Mouse (Mus musculus): ENCODE data around the gene Fgfr2. TPM values are rescaled to one million over a fixed set of nuclear protein-coding genes. Genes with fewer than 3 reads are reported as not detected.
A peak's percentile ranks its signal among the peaks of the same experiment; 100 is the strongest.

Fgfr2 gene
- polyA plus RNA-seq, 1 experiment from 2014 or later = 121 TPM

- no peak overlapping the region for H3K9ac ChIP-seq
- no peaks in the 10 kb centered on the region for H3K9me3 ChIP-seq
- H3K27ac ChIP-seq = no peak overlapping the region
- H3K4me2 ChIP-seq (replicated peaks) = no peak overlapping the region
- H3K4me1 ChIP-seq = no peaks in the 10 kb centered on the region
- 58% methylated on average over 9 of the region's 9 CpGs for WGBS
- no peak for ATAC-seq (ENCODE audit: insufficient number of reproducible peaks, insufficient read depth, low FRiP score, low TSS enrichment)
- H3K27me3 ChIP-seq = no peaks in the 10 kb centered on the region
- no peaks in the 10 kb centered on the region for H3K36me3 ChIP-seq
- no peak overlapping the region for H3K4me3 ChIP-seq
Observed at GRCm38 (mm10) chr7:131805525-131806202, 1317.5 kb downstream of the Fgfr2 start.

GRCm38 (mm10) chr7:131800416-131801045 lies 1322.6 kb downstream of the Fgfr2 start:
- Histone ChIP-seq H3K4me3 (no peak overlapping the region), H3K36me3 (no peaks in the 10 kb centered on the region), H3K9ac (no peak overlapping the region), H3K9me3 (no peaks in the 10 kb centered on the region), H3K4me2 (replicated peaks) (no peak overlapping the region), H3K27ac (no peak overlapping the region), H3K27me3 (no peaks in the 10 kb centered on the region), H3K4me1 (no peaks in the 10 kb centered on the region)
- 35% methylated on average over 6 of the region's 6 CpGs for WGBS
- 0 out of 2 replicates have a peak, but pooled peaks have one; percentile 28 for ATAC-seq (ENCODE audit: insufficient number of reproducible peaks, insufficient read depth, low FRiP score, low TSS enrichment)

GRCm38 (mm10) chr7:131797161-131797560 lies 1326.0 kb downstream of the Fgfr2 start:
- H3K4me2 ChIP-seq (replicated peaks) = no peak overlapping the region
- no peaks in the 10 kb centered on the region for H3K27me3 ChIP-seq
- 45% methylated on average over 6 of the region's 6 CpGs for WGBS

GRCm38 (mm10) chr7:131788595-131789206 lies 1334.4 kb downstream of the Fgfr2 start:
- Histone ChIP-seq H3K9me3 (no peaks in the 10 kb centered on the region), H3K27ac (no peak overlapping the region), H3K27me3 (no peaks in the 10 kb centered on the region), H3K36me3 (no peaks in the 10 kb centered on the region), H3K4me3 (no peak overlapping the region), H3K4me1 (no peaks in the 10 kb centered on the region), H3K4me2 (replicated peaks) (no peak overlapping the region), H3K9ac (no peak overlapping the region)
- 59% methylated on average over 10 of the region's 10 CpGs for WGBS
- no peak for ATAC-seq (ENCODE audit: insufficient number of reproducible peaks, insufficient read depth, low FRiP score, low TSS enrichment)

More at GRCm38 (mm10) chr7:131797161-131797560, 1326.0 kb downstream of the Fgfr2 start:
- Histone ChIP-seq H3K4me3 (no peak overlapping the region), H3K9ac (no peak overlapping the region), H3K27ac (no peak overlapping the region), H3K4me1 (no peaks in the 10 kb centered on the region), H3K36me3 (no peaks in the 10 kb centered on the region), H3K9me3 (no peaks in the 10 kb centered on the region)
- ATAC-seq (ENCODE audit: insufficient number of reproducible peaks, insufficient read depth, low FRiP score, low TSS enrichment) = no peak

GRCm38 (mm10) chr7:131785721-131786120 lies 1337.4 kb downstream of the Fgfr2 start:
- Histone ChIP-seq H3K4me2 (replicated peaks) (no peak overlapping the region), H3K27ac (no peak overlapping the region), H3K9me3 (no peaks in the 10 kb centered on the region), H3K4me1 (no peaks in the 10 kb centered on the region), H3K27me3 (no peaks in the 10 kb centered on the region), H3K36me3 (no peaks in the 10 kb centered on the region), H3K9ac (no peak overlapping the region), H3K4me3 (no peak overlapping the region)
- ATAC-seq (ENCODE audit: insufficient number of reproducible peaks, insufficient read depth, low FRiP score, low TSS enrichment) = no peak
- 83% methylated on average over 3 of the region's 3 CpGs for WGBS

- Histone ChIP-seq H3K4me3 (no peak overlapping the region), H3K36me3 (no peaks in the 10 kb centered on the region), H3K4me1 (0 out of 2 replicates have a peak, but pooled peaks cover 4% of the 10 kb centered on the region), H3K9me3 (no peaks in the 10 kb centered on the region), H3K27me3 (peaks cover 11% of the 10 kb centered on the region; the same call in 1 of the 2 replicates), H3K27ac (no peak overlapping the region), H3K4me2 (replicated peaks) (no peak overlapping the region), H3K9ac (no peak overlapping the region)
- no peak for ATAC-seq (ENCODE audit: insufficient number of reproducible peaks, insufficient read depth, low FRiP score, low TSS enrichment)
- 53% methylated on average over 24 of the region's 24 CpGs for WGBS
Observed at GRCm38 (mm10) chr7:131778271-131778985, 1344.7 kb downstream of the Fgfr2 start.

GRCm38 (mm10) chr7:131777461-131778270 lies 1345.5 kb downstream of the Fgfr2 start:
- Histone ChIP-seq H3K27ac (no peak overlapping the region), H3K4me2 (replicated peaks) (no peak overlapping the region), H3K36me3 (no peaks in the 10 kb centered on the region), H3K27me3 (peaks cover 11% of the 10 kb centered on the region; the same call in 1 of the 2 replicates), H3K9me3 (no peaks in the 10 kb centered on the region), H3K4me1 (0 out of 2 replicates have a peak, but pooled peaks cover 4% of the 10 kb centered on the region), H3K9ac (no peak overlapping the region), H3K4me3 (no peak overlapping the region)
- ATAC-seq (ENCODE audit: insufficient number of reproducible peaks, insufficient read depth, low FRiP score, low TSS enrichment) = no peak
- WGBS = 24% methylated on average over 10 of the region's 10 CpGs

GRCm38 (mm10) chr7:131776191-131776752 lies 1346.9 kb downstream of the Fgfr2 start:
- 0 out of 2 replicates have a peak, but pooled peaks cover 4% of the 10 kb centered on the region for H3K4me1 ChIP-seq
- no peak overlapping the region for H3K27ac ChIP-seq
- no peaks in the 10 kb centered on the region for H3K36me3 ChIP-seq
- peaks cover 11% of the 10 kb centered on the region; the same call in 1 of the 2 replicates for H3K27me3 ChIP-seq
- H3K9me3 ChIP-seq = no peaks in the 10 kb centered on the region
- no peak overlapping the region for H3K4me3 ChIP-seq
- no peak overlapping the region for H3K9ac ChIP-seq
- 76% methylated on average over 16 of the region's 16 CpGs for WGBS
- ATAC-seq (ENCODE audit: insufficient number of reproducible peaks, insufficient read depth, low FRiP score, low TSS enrichment) = no peak
- H3K4me2 ChIP-seq (replicated peaks) = no peak overlapping the region

GRCm38 (mm10) chr7:131757922-131758321 lies 1365.2 kb downstream of the Fgfr2 start:
- no peaks in the 10 kb centered on the region for H3K36me3 ChIP-seq
- no peak overlapping the region for H3K4me3 ChIP-seq
- 90% methylated on average over 3 of the region's 3 CpGs for WGBS
- no peak overlapping the region for H3K4me2 ChIP-seq (replicated peaks)
- H3K27me3 ChIP-seq = no peaks in the 10 kb centered on the region
- peaks cover 4% of the 10 kb centered on the region for H3K9me3 ChIP-seq
- ATAC-seq (ENCODE audit: insufficient number of reproducible peaks, insufficient read depth, low FRiP score, low TSS enrichment) = no peak
- no peaks in the 10 kb centered on the region for H3K4me1 ChIP-seq
- H3K27ac ChIP-seq = no peak overlapping the region
- H3K9ac ChIP-seq = no peak overlapping the region

- WGBS = 27% methylated on average over 16 of the region's 16 CpGs
- Histone ChIP-seq H3K9me3 (no peaks in the 10 kb centered on the region), H3K4me3 (no peak overlapping the region), H3K36me3 (no peaks in the 10 kb centered on the region), H3K9ac (no peak overlapping the region), H3K27ac (no peak overlapping the region), H3K4me2 (replicated peaks) (no peak overlapping the region), H3K27me3 (peaks cover 32% of the 10 kb centered on the region), H3K4me1 (peaks cover 8% of the 10 kb centered on the region; the same call in 1 of the 2 replicates)
- ATAC-seq (ENCODE audit: insufficient number of reproducible peaks, insufficient read depth, low FRiP score, low TSS enrichment) = no peak
Observed at GRCm38 (mm10) chr7:131747152-131748010, 1375.8 kb downstream of the Fgfr2 start.

Measured in embryonic facial prominence, embryonic 12.5 days (tissue).